Mouse (Mus musculus) bone marrow, adult 2 months (tissue): ENCODE measurements around the gene Olfr523.

Source experiments
- CTCF ChIP-seq: fragments of 200-500 bp; IDR thresholded peaks from 2 replicates; pipeline ENCODE4 v1.5.1; 2011; ENCODE audit warnings: low read length, control low read depth; ENCODE audit not compliant: control insufficient read depth, insufficient read depth
- POLR2A ChIP-seq: fragments of 200-500 bp; IDR thresholded peaks from 2 replicates; pipeline ENCODE4 v1.6.1; 2011; ENCODE audit warnings: low read depth, mild to moderate bottlenecking, control low read depth, low read length, borderline replicate concordance; ENCODE audit not compliant: control insufficient read depth

GRCm38 (mm10) chr7:140186646-140187620 is 13.9 kb downstream of the Olfr523 start:
- no peak for TF ChIP-seq POLR2A
- peak; percentile 35; the same call in 1 of the 2 replicates for TF ChIP-seq CTCF
